Mouse (Mus musculus): Measurements from ENCODE around the gene Sash1.

GRCm38 (mm10) chr10:8759228-8759627 is 126.6 kb downstream of the Sash1 start:
- TF ChIP-seq POLR2A (IDR thresholded peaks at IDR 0.05; ENCODE audit: control insufficient read depth, extremely low read depth, insufficient read depth, low read length, poor library complexity) = no peak
- no peak for TF ChIP-seq CTCF (IDR thresholded peaks at IDR 0.05; ENCODE audit: borderline replicate concordance, control insufficient read depth, extremely low read depth, insufficient read depth, low read length, poor library complexity)
